Mouse (Mus musculus): ENCODE measurements around the gene Efna5. TPM values are rescaled to one million over a fixed set of nuclear protein-coding genes. Genes with fewer than 3 reads are reported as not detected.

The Efna5 gene
- polyA plus RNA-seq, 1 experiment from 2014 or later = 36.2 TPM

GRCm38 (mm10) chr17:62748803-62749619, 132.1 kb downstream of the Efna5 start:
- DNase-seq (ENCODE audit: low spot score) (no peak), ATAC-seq (ENCODE audit: low FRiP score) (no peak)
- Histone ChIP-seq H3K9ac (no peak overlapping the region), H3K4me1 (replicated peaks; ENCODE audit: control insufficient read depth, insufficient read depth, low read length) (peaks cover 13% of the 10 kb centered on the region; the same call in 1 of the 2 replicates), H3K4me3 (replicated peaks; ENCODE audit: low read length) (no peak overlapping the region), H3K27ac (no peak overlapping the region), H3K27me3 (ENCODE audit: control insufficient read depth, insufficient read depth, low read length) (no peaks in the 10 kb centered on the region), H3K9me3 (ENCODE audit: control insufficient read depth, low read length) (no peaks in the 10 kb centered on the region), H3K36me3 (replicated peaks; ENCODE audit: control insufficient read depth, insufficient read depth) (no peaks in the 10 kb centered on the region), H3K4me2 (replicated peaks) (no peak overlapping the region)
- WGBS = 65% methylated on average over 16 of the region's 16 CpGs

GRCm38 (mm10) chr17:62747381-62747780, 133.7 kb downstream of the Efna5 start:
- ATAC-seq (ENCODE audit: low FRiP score) = 0 out of 2 replicates have a peak, but pooled peaks have one; percentile 8
- no peak overlapping the region for H3K27ac ChIP-seq
- WGBS = 52% methylated on average over 8 of the region's 8 CpGs
- no peaks in the 10 kb centered on the region for H3K9me3 ChIP-seq (ENCODE audit: control insufficient read depth, low read length)
- H3K4me2 ChIP-seq (replicated peaks) = no peak overlapping the region
- H3K9ac ChIP-seq = no peak overlapping the region
- H3K27me3 ChIP-seq (ENCODE audit: control insufficient read depth, insufficient read depth, low read length) = no peaks in the 10 kb centered on the region
- DNase-seq (ENCODE audit: low spot score) = no peak
- no peak overlapping the region for H3K4me3 ChIP-seq (replicated peaks; ENCODE audit: low read length)
- no peaks in the 10 kb centered on the region for H3K36me3 ChIP-seq (replicated peaks; ENCODE audit: control insufficient read depth, insufficient read depth)
- peaks cover 13% of the 10 kb centered on the region; the same call in 1 of the 2 replicates for H3K4me1 ChIP-seq (replicated peaks; ENCODE audit: control insufficient read depth, insufficient read depth, low read length)

- no peak overlapping the region for H3K9ac ChIP-seq
- no peaks in the 10 kb centered on the region for H3K36me3 ChIP-seq (replicated peaks; ENCODE audit: control insufficient read depth, insufficient read depth)
- H3K9me3 ChIP-seq (ENCODE audit: control insufficient read depth, low read length) = no peaks in the 10 kb centered on the region
- ATAC-seq (ENCODE audit: low FRiP score) = no peak; the same call in 1 of the 2 replicates
- 73% methylated on average over 9 of the region's 9 CpGs for WGBS
- no peak overlapping the region for H3K4me2 ChIP-seq (replicated peaks)
- DNase-seq (ENCODE audit: low spot score) = no peak
- H3K4me1 ChIP-seq (replicated peaks; ENCODE audit: control insufficient read depth, insufficient read depth, low read length) = peaks cover 13% of the 10 kb centered on the region; the same call in 1 of the 2 replicates
- H3K27ac ChIP-seq = no peak overlapping the region
- H3K27me3 ChIP-seq (ENCODE audit: control insufficient read depth, insufficient read depth, low read length) = no peaks in the 10 kb centered on the region
- H3K4me3 ChIP-seq (replicated peaks; ENCODE audit: low read length) = no peak overlapping the region
These were observed 134.3 kb downstream of the Efna5 start for GRCm38 (mm10) chr17:62746827-62747226.

DNA sequence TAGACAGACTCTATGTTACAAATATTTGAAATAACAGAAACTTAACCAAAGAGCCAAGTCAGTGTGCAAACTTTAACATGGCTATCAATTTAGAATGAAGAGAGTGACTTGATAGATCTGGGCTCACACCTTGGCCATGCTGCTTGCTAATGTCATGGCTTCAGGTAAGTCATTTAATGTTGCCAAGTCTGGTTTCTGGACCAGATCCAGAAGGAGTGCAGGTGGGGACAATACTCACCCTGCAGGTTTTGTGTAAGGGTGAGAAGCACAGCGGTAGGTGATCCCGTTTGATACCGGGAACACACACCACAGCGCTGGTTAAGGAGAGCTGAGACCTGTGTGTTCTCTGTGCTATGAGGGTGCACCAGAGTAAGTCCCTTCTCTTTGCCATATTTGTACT, 135.8 kb downstream of the Efna5 start:
- no peaks in the 10 kb centered on the region for H3K36me3 ChIP-seq (replicated peaks; ENCODE audit: control insufficient read depth, insufficient read depth)

DNA sequence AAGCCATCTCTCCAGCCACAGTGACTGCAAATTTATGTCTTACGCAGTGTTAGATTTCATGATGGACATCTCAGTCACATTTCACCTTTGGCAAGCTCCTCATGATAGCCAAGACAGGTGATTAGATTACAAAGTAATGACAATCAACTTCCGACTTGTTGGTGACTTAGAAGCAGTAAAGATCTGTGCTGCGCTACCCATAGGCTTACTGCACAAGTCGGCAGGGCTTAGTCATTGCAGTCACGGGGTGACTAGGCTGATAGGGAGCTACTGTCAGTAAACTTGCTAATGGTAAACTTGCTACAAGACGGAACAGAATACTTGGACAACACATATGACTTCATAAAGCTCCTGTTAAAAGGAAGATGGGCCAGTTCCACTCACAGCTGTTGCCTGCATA, 136.9 kb downstream of the Efna5 start:
- ATAC-seq (ENCODE audit: low FRiP score) (no peak), DNase-seq (ENCODE audit: low spot score) (no peak)
- no peak overlapping the region for H3K9ac ChIP-seq
- peaks cover 13% of the 10 kb centered on the region; the same call in 1 of the 2 replicates for H3K4me1 ChIP-seq (replicated peaks; ENCODE audit: control insufficient read depth, insufficient read depth, low read length)
- 92% methylated on average over 6 of the region's 6 CpGs for WGBS
- no peaks in the 10 kb centered on the region for H3K36me3 ChIP-seq (replicated peaks; ENCODE audit: control insufficient read depth, insufficient read depth)
- H3K4me3 ChIP-seq (replicated peaks; ENCODE audit: low read length) = no peak overlapping the region
- H3K27ac ChIP-seq = no peak overlapping the region
- H3K4me2 ChIP-seq (replicated peaks) = no peak overlapping the region
- H3K27me3 ChIP-seq (ENCODE audit: control insufficient read depth, insufficient read depth, low read length) = no peaks in the 10 kb centered on the region
- H3K9me3 ChIP-seq (ENCODE audit: control insufficient read depth, low read length) = no peaks in the 10 kb centered on the region

More for the DNA sequence above, 135.8 kb downstream of the Efna5 start:
- Histone ChIP-seq H3K27ac (no peak overlapping the region), H3K4me1 (replicated peaks; ENCODE audit: control insufficient read depth, insufficient read depth, low read length) (peaks cover 13% of the 10 kb centered on the region; the same call in 1 of the 2 replicates), H3K9me3 (ENCODE audit: control insufficient read depth, low read length) (no peaks in the 10 kb centered on the region), H3K4me2 (replicated peaks) (no peak overlapping the region), H3K27me3 (ENCODE audit: control insufficient read depth, insufficient read depth, low read length) (no peaks in the 10 kb centered on the region), H3K4me3 (replicated peaks; ENCODE audit: low read length) (no peak overlapping the region), H3K9ac (no peak overlapping the region)
- DNase-seq (ENCODE audit: low spot score) (no peak), ATAC-seq (ENCODE audit: low FRiP score) (no peak)
- WGBS = 92% methylated on average over 4 of the region's 4 CpGs

- H3K27me3 ChIP-seq (ENCODE audit: control insufficient read depth, insufficient read depth, low read length) = no peaks in the 10 kb centered on the region
- no peak for ATAC-seq (ENCODE audit: low FRiP score)
- 83% methylated on average over 5 of the region's 5 CpGs for WGBS
These were observed 139.4 kb downstream of the Efna5 start for GRCm38 (mm10) chr17:62741702-62742101.

DNA sequence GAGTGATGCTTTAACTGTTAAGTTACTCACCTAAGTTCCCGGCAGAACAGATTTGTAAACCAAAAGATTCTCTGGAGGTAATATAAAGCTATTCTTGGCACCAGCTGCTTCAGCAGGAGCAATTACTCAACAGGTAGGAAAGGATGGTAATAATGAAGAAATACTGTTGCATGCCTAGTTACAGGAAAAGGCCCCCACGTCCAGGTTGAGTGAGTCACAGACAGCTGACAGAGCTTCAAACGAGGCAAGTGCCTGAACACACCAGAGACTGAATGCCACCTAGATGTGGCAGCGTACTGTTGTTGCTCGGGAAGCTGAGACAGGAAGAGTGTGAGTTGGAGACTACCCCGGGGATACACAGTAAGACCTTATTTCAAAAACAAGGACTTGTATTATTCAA, 140.1 kb downstream of the Efna5 start:
- WGBS = 72% methylated on average over 6 of the region's 6 CpGs
- peaks cover 5% of the 10 kb centered on the region; the same call in 1 of the 2 replicates for H3K9me3 ChIP-seq (ENCODE audit: control insufficient read depth, low read length)
- peaks cover 6% of the 10 kb centered on the region; the same call in 1 of the 2 replicates for H3K4me1 ChIP-seq (replicated peaks; ENCODE audit: control insufficient read depth, insufficient read depth, low read length)
- H3K27me3 ChIP-seq (ENCODE audit: control insufficient read depth, insufficient read depth, low read length) = no peaks in the 10 kb centered on the region
- H3K4me3 ChIP-seq (replicated peaks; ENCODE audit: low read length) = no peak overlapping the region
- ATAC-seq (ENCODE audit: low FRiP score) = no peak
- H3K27ac ChIP-seq = no peak overlapping the region
- DNase-seq (ENCODE audit: low spot score) = no peak
- H3K36me3 ChIP-seq (replicated peaks; ENCODE audit: control insufficient read depth, insufficient read depth) = no peaks in the 10 kb centered on the region
- no peak overlapping the region for H3K9ac ChIP-seq
- no peak overlapping the region for H3K4me2 ChIP-seq (replicated peaks)

More at GRCm38 (mm10) chr17:62741702-62742101, 139.4 kb downstream of the Efna5 start:
- no peak overlapping the region for H3K27ac ChIP-seq
- no peak overlapping the region for H3K4me3 ChIP-seq (replicated peaks; ENCODE audit: low read length)
- peaks cover 5% of the 10 kb centered on the region; the same call in 1 of the 2 replicates for H3K9me3 ChIP-seq (ENCODE audit: control insufficient read depth, low read length)
- no peaks in the 10 kb centered on the region for H3K36me3 ChIP-seq (replicated peaks; ENCODE audit: control insufficient read depth, insufficient read depth)
- no peak overlapping the region for H3K9ac ChIP-seq
- DNase-seq (ENCODE audit: low spot score) = no peak
- no peak overlapping the region for H3K4me2 ChIP-seq (replicated peaks)
- no peaks in the 10 kb centered on the region for H3K4me1 ChIP-seq (replicated peaks; ENCODE audit: control insufficient read depth, insufficient read depth, low read length)

DNA sequence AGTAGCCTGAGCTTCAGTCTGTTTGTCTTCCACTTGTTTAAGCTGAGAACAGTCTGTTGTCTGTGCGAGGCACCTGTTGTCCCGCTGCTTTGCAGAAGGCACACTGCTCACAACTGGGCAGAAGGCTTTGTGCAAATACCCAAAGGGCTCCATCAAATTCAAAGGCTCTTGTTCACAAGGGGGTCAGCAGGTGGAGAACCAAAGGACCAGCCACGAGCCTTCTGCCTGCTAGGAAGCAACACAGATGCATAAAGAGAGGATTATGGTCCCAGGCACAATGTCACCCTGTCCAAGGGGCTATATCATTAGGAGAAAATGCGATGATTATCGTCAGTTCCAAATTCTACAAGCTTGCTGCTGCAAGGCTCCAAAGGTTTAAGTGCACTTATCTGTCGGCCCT, 141.1 kb downstream of the Efna5 start:
- no peak overlapping the region for H3K9ac ChIP-seq
- H3K4me2 ChIP-seq (replicated peaks) = no peak overlapping the region
- DNase-seq (ENCODE audit: low spot score) (no peak), ATAC-seq (ENCODE audit: low FRiP score) (no peak)
- no peak overlapping the region for H3K4me3 ChIP-seq (replicated peaks; ENCODE audit: low read length)
- peaks cover 5% of the 10 kb centered on the region; the same call in 1 of the 2 replicates for H3K9me3 ChIP-seq (ENCODE audit: control insufficient read depth, low read length)
- peaks cover 17% of the 10 kb centered on the region for H3K4me1 ChIP-seq (replicated peaks; ENCODE audit: control insufficient read depth, insufficient read depth, low read length)
- WGBS = 57% methylated on average over 6 of the region's 6 CpGs
- H3K27me3 ChIP-seq (ENCODE audit: control insufficient read depth, insufficient read depth, low read length) = no peaks in the 10 kb centered on the region
- H3K36me3 ChIP-seq (replicated peaks; ENCODE audit: control insufficient read depth, insufficient read depth) = no peaks in the 10 kb centered on the region
- H3K27ac ChIP-seq = no peak overlapping the region

DNA sequence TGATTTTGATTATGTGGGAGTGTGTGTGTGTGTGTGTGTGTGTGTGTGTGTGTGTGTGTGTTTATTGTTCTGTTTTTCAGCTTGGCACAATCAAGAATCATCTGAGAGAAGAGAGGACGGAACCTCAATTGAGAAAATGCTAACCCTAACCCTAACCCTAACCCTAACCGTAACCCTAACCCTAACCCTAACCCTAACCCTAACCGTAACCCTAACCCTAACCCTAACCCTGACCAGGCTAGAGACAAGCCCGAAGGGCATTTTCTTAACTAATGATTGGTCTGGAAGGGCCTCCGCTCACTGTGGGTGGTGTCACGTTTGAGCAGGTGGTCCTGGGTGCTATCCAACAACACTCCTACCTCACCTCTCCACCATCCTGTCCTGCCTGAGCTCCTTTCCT, 143.7 kb downstream of the Efna5 start:
- 85% methylated on average over 6 of the region's 6 CpGs for WGBS
- no peak for DNase-seq (ENCODE audit: low spot score)
- Histone ChIP-seq H3K4me3 (replicated peaks; ENCODE audit: low read length) (no peak overlapping the region), H3K4me1 (replicated peaks; ENCODE audit: control insufficient read depth, insufficient read depth, low read length) (peaks cover 27% of the 10 kb centered on the region), H3K9me3 (ENCODE audit: control insufficient read depth, low read length) (peaks cover 5% of the 10 kb centered on the region; the same call in 1 of the 2 replicates), H3K27ac (no peak overlapping the region), H3K36me3 (replicated peaks; ENCODE audit: control insufficient read depth, insufficient read depth) (no peaks in the 10 kb centered on the region), H3K27me3 (ENCODE audit: control insufficient read depth, insufficient read depth, low read length) (no peaks in the 10 kb centered on the region), H3K9ac (no peak overlapping the region), H3K4me2 (replicated peaks) (no peak overlapping the region)
- peak; percentile 62; the same call in 1 of the 2 replicates for ATAC-seq (ENCODE audit: low FRiP score)

All from hindbrain, embryonic 14.5 days (tissue).